Mouse (Mus musculus) spleen, adult 2 months (tissue): ENCODE measurements around the gene Polr2g. TPM values are rescaled to one million over a fixed set of nuclear protein-coding genes. Genes with fewer than 3 reads are reported as not detected.

ENCODE experiments used
- DNase-seq, 2 experiments: peaks; one replicate each; pipeline versions ENCODE4 v3.0.0 to v3.0.0-alpha.2; 2012 to 2021; ENCODE audit warnings: low spot score in 2 of 2, low read depth in 1 of 2
- H3K27ac ChIP-seq: fragments of 200-500 bp; 2 replicates; pipeline ENCODE4 v1.5.1; 2012; ENCODE audit warnings: low read length, inconsistent platforms; ENCODE audit not compliant: insufficient read depth
- H3K27me3 ChIP-seq: fragments of 200-500 bp; 2 replicates; pipeline ENCODE4 v1.6.1; 2012; ENCODE audit warnings: mild to moderate bottlenecking, moderate library complexity, low read length, inconsistent platforms; ENCODE audit not compliant: control insufficient read depth, insufficient read depth
- H3K36me3 ChIP-seq: fragments of 200-500 bp; 2 replicates; pipeline ENCODE4 v1.6.1; 2012; ENCODE audit warnings: mild to moderate bottlenecking, low read length, inconsistent platforms; ENCODE audit not compliant: control insufficient read depth, insufficient read depth
- H3K4me1 ChIP-seq: fragments of 200-500 bp; 2 replicates; pipeline ENCODE4 v1.6.1; 2011; ENCODE audit warnings: inconsistent platforms; ENCODE audit not compliant: control insufficient read depth, insufficient read depth, insufficient read length
- H3K4me3 ChIP-seq: fragments of 200-500 bp; 2 replicates; pipeline ENCODE4 v1.5.1; 2011; ENCODE audit warnings: mild to moderate bottlenecking, inconsistent platforms; ENCODE audit not compliant: insufficient read depth, insufficient read length; ENCODE audit errors: extremely low read depth
- CTCF ChIP-seq: fragments of 200-500 bp; IDR thresholded peaks from 2 replicates; pipeline ENCODE4 v1.5.1; 2011; ENCODE audit warnings: mild to moderate bottlenecking, inconsistent platforms; ENCODE audit not compliant: insufficient read depth, insufficient read length, insufficient replicate concordance; ENCODE audit errors: extremely low read depth
- POLR2A ChIP-seq: fragments of 200-500 bp; IDR thresholded peaks from 2 replicates; pipeline ENCODE4 v1.6.1; 2011; ENCODE audit warnings: low read depth, low read length, inconsistent platforms
- WGBS: fragments of 180-500 bp; shearing (Covaris S2); methylation state at CpG from one replicate; pipeline ENCODE4 v1.1.7; 2018; 5-methylcytosine and 5-hydroxymethylcytosine counted together
- polyA plus RNA-seq: library from polyadenylated mRNA; depleted of rRNA; stranded (reverse); fragments of >200 nt; gene quantifications from 2 replicates; pipeline ENCODE4 v1.2.3, GENCODE M21; 2012

Gene Polr2g
- polyA plus RNA-seq, 1 experiment, result 30.3 TPM

- 3% methylated on average over 20 of the region's 20 CpGs for WGBS
- Histone ChIP-seq H3K4me1 (peaks cover 11% of the 10 kb centered on the region; the same call in 1 of the 2 replicates), H3K27me3 (no peaks in the 10 kb centered on the region), H3K27ac (peak overlapping the region; percentile 99), H3K4me3 (peak overlapping the region; percentile 94), H3K36me3 (peaks cover 3% of the 10 kb centered on the region)
- peak in 1 of 2 experiments; percentile 25 for DNase-seq
- no peak for TF ChIP-seq POLR2A
- TF ChIP-seq CTCF, result no peak
These were observed 23.4 kb downstream of the Polr2g start for GRCm38 (mm10) chr19:8774951-8775421.

- H3K4me1 ChIP-seq, result peaks cover 11% of the 10 kb centered on the region; the same call in 1 of the 2 replicates
- peak; percentile 89 to 96 for DNase-seq
- no peaks in the 10 kb centered on the region for H3K27me3 ChIP-seq
- WGBS, result under 1% methylated on average over 68 of the region's 68 CpGs
- TF ChIP-seq CTCF, result no peak
- TF ChIP-seq POLR2A, result peak; percentile 95
- peaks cover 3% of the 10 kb centered on the region for H3K36me3 ChIP-seq
- peak within 1 kb of the TSS; percentile 94 for H3K4me3 ChIP-seq
- H3K27ac ChIP-seq, result peak within 1 kb of the TSS; percentile 99
These were observed 24.1 kb downstream of the Polr2g start, which contains the start of gene Tmem179b for GRCm38 (mm10) chr19:8774086-8774835. Tmem179b (minus strand) TSS chr19:8774467.

- Histone ChIP-seq H3K4me1 (peaks cover 11% of the 10 kb centered on the region; the same call in 1 of the 2 replicates), H3K27me3 (no peaks in the 10 kb centered on the region), H3K36me3 (peaks cover 5% of the 10 kb centered on the region), H3K27ac (0 out of 2 replicates have a peak overlapping the region, but pooled peaks have one; percentile 27), H3K4me3 (peak overlapping the region; percentile 16; the same call in 1 of the 2 replicates)
- DNase-seq, result no peak
- no peak for TF ChIP-seq POLR2A
- no peak for TF ChIP-seq CTCF
- WGBS, result 31% methylated on average over 6 of the region's 6 CpGs
These were observed 25.0 kb downstream of the Polr2g start for GRCm38 (mm10) chr19:8773409-8773808.

DNA sequence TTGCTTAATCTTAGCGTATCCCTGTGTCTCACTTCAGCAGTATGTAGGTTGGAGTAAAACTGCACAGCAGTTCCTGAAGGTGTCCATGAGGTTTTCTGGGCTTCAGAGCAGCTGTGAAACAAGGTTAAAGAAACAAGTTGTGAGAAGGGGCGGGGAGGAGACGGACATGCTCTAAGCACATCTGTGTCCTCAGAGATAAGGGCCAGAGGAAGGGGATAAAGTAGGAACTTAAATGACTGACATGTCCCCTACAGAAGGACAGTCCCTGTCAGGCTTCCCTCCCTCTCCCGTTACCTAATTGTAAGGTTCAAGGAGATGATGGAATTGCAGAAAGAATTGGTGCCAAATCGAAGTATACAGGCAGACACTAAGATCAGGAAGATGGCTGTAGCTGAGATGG lies 25.4 kb downstream of the Polr2g start:
- WGBS, result 71% methylated on average over 5 of the region's 5 CpGs
- TF ChIP-seq POLR2A (no peak), CTCF (no peak)
- DNase-seq, result no peak
- peaks cover 11% of the 10 kb centered on the region; the same call in 1 of the 2 replicates for H3K4me1 ChIP-seq
- peaks cover 6% of the 10 kb centered on the region for H3K36me3 ChIP-seq
- peak overlapping the region; percentile 16; the same call in 1 of the 2 replicates for H3K4me3 ChIP-seq
- H3K27ac ChIP-seq, result no peak overlapping the region
- H3K27me3 ChIP-seq, result no peaks in the 10 kb centered on the region

- Histone ChIP-seq H3K27ac (peak within 1 kb of the TSS; percentile 92), H3K36me3 (peaks cover 27% of the 10 kb centered on the region), H3K4me1 (peaks cover 11% of the 10 kb centered on the region; the same call in 1 of the 2 replicates), H3K4me3 (peak within 1 kb of the TSS; percentile 87), H3K27me3 (no peaks in the 10 kb centered on the region)
- TF ChIP-seq CTCF (no peak), POLR2A (peak; percentile 87)
- WGBS, result 15% methylated on average over 29 of the region's 29 CpGs
- peak; percentile 59 to 77 for DNase-seq
These were observed 27.7 kb downstream of the Polr2g start, which contains the start of gene Tmem223 for GRCm38 (mm10) chr19:8770567-8771270. Tmem223 (plus strand) TSS chr19:8770996.

DNA sequence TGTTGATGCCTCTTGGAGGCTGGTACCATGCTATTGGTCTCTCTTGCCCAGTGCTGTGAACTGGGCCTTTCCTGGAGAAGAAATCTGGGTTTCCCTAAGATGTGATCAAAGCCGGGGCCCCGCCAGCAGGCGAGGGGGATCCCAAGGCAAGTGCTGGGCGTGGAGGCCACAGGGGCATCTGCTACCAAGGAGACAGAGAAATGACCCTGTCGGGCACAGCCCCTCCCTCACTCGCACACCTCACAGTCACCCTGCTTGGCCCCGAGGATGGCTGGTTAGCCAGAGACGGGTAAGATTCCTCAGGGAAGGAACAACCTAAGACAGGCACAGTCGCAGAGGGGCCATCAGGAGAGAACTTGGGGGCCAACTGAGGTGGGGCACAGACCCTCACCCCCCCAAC lies 32.8 kb downstream of the Polr2g start:
- Histone ChIP-seq H3K4me3 (no peak overlapping the region), H3K36me3 (peaks cover 56% of the 10 kb centered on the region), H3K27ac (no peak overlapping the region), H3K4me1 (no peaks in the 10 kb centered on the region; the same call in 1 of the 2 replicates), H3K27me3 (no peaks in the 10 kb centered on the region)
- WGBS, result 97% methylated on average over 9 of the region's 9 CpGs
- TF ChIP-seq POLR2A (no peak), CTCF (no peak)
- no peak for DNase-seq

DNA sequence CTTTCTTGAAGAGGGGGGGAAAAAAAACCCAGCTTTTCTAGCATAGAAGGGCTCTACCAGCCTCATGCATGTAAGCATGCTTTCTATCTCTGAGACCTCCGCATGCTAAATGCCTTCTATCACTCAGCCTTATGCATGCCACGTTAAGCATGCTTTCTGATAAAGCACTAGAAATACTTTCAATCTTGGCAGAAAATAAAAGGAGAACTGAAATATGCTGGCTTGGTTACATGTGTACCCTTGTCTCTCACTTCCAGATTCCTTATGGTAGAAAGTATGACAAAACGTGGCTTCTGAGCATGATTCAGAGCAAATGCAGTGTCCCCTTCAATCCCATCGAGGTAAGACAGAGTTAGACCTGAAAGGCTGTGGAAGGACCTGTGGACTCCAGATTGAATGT lies 35.1 kb downstream of the Polr2g start:
- Histone ChIP-seq H3K4me1 (no peaks in the 10 kb centered on the region; the same call in 1 of the 2 replicates), H3K36me3 (peaks cover 54% of the 10 kb centered on the region), H3K27me3 (no peaks in the 10 kb centered on the region), H3K4me3 (no peak overlapping the region), H3K27ac (no peak overlapping the region)
- 55% methylated on average over 4 of the region's 4 CpGs for WGBS
- TF ChIP-seq CTCF (no peak), POLR2A (no peak)
- no peak for DNase-seq
